Mouse (Mus musculus) ovary, postnatal 36 days (tissue): ENCODE data around the gene Pimreg.

Source experiments
- DNase-seq: peaks from one replicate; pipeline ENCODE4 v3.0.0; 2022; ENCODE audit warnings: low spot score, mixed read lengths

Pimreg gene

DNA sequence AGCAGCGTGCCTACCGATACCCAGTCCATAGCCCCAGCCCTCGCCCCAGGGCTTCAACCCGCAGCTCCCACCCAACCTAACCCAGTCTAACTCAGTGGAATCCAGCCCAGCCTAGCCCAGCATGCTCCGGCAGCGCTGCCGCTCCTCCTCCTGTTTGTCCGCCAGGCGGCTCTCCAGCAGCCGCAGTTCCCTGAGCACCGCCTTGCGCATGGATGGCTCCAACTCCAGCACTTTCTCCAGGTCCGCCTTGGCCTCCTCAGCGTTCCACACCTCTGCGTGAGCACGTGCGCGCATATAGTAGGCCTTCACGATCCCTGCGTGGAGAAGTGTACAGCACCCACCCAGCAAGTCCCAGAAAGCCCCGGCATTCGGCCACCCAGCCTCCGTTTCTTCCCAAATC lies 12.7 kb upstream of the Pimreg start:
- DNase-seq: peak; percentile 53

DNA sequence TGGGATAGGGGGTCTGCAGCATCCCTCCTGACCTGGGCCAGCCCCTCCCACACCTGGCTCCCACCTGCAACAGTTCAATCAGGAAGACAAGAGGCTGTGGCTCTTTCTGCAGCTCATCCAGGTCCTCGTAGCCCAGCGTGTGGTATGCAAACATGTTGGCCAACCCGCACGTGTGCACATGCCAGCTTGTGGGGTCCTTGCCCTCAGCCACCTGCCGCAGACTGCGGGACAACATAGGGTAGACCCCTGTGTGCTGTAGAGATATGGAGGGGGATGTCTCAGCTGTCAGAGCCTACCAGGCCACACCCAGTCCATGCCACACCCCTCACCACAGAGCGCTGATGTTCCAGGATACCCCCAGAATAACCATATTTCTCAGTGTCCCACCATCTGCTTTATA lies 10.5 kb upstream of the Pimreg start:
- DNase-seq: no peak

DNA sequence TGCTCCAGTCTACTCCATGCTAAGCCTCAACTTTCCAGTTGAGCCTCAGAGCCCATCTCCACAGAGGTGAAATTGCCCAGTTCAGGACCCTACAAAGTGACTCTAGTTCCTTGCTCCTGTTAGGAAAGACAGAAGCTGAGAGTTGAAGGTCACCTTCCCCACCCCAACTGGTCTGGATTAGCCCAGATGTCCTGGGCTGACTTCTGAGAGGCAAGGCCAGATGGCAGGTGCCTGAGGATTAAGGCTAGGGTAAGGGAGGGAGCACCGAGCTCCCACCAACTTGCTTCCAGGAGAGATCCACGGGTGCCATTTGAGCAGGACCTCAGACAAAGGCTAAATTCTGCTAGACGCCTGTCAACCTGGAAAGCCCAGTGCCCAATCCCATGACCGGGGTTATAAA lies 9.7 kb upstream of the Pimreg start:
- no peak for DNase-seq

DNA sequence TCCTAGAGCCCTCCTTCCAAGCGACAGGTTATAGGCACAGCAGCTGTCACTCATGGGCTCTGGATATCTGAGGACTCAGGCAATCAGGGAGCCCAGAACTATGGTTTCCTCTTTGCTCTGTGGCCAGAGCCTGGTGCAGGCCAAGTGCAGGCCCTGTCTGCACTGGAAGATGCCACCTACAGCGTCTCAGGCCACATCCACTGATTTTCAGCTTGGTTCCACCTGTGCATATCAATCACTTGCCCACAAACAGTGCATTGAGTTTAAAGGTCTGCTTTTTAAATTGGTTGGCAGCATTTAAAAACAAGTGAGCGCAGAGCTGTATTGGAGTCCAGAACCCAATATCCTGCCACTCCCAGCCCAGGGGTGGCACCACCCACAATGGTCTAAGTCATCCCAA lies 9.2 kb upstream of the Pimreg start:
- DNase-seq: no peak

DNA sequence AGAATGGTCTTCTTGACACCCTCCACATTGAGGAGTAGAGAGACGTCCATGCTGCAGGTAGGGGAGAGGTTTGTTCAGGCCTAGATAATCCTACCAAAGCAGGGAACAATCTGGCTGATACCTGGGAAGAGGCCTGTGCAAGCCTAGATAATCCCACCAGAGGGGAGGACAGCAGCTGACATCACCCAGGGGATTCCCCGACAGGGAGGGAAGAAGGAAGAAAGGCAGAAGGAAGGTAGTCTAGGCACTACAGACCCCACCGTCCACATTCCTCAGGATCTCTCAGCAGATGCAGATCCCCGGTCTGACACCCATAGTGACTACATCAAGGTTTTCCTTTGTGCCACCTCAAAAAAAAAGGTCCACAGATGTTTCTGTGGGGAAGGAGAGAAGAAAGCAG lies 4.4 kb upstream of the Pimreg start, which contains the start of gene Aipl1:
TSS of gene Aipl1 (minus strand) at position 101 of the 400 bp plus-strand sequence.
- DNase-seq: no peak

DNA sequence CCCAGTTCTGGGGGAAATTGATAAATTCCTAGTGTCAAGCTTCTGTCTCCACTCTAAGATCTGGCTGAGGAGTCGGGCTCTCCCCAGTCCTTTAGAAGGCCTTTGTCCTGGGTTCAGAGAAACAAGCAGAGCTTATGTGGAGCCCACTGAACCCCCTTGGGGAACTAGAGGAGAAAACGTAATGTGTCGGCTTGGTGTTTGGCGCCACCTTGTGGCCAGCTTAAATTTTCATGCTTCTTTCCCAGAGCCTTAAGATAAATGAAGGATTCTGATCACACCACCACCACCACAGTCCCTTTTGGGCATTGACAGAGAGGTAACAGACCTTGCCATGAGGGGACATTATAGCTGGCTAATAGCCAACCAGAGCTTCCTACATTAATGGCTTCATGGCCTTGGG lies 3.8 kb upstream of the Pimreg start:
- peak; percentile 59 for DNase-seq

DNA sequence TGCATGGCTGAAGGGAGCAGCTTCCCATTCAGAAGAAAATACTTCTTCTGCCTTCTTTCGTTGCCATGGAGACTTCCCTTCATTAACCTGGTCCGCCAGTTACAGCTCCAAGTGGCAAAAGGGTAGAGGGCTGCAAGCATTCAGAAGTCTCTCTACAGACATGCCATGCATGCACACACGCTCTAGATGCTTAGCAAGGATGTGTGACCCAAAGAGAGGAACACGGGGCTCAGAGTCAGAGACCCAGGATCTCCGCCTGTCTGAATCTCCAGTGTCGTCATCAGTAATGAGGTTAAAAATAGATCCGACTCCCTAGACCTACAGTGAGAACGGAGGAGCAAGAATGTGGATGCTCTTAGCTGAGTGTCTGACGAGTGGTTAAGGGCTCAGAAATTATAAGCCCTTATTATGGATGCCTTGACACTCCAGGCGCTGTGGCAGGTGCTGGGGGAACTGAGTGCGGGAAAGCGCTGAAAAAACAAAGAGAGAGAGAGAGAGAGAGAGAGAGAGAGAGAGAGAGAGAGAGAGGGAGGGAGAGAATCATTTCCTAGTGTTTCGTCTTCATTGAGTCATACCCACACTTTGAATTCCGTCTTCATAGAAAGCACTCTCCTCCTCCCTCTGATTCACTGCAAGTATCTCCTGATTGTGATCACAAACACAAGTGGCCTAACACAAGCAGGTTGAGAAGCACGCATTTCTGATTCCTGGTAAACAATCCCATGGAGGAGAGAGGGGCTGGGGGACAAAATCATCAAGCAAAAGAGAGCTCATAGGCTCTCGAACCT lies 2.0 kb upstream of the Pimreg start:
- DNase-seq: no peak

DNA sequence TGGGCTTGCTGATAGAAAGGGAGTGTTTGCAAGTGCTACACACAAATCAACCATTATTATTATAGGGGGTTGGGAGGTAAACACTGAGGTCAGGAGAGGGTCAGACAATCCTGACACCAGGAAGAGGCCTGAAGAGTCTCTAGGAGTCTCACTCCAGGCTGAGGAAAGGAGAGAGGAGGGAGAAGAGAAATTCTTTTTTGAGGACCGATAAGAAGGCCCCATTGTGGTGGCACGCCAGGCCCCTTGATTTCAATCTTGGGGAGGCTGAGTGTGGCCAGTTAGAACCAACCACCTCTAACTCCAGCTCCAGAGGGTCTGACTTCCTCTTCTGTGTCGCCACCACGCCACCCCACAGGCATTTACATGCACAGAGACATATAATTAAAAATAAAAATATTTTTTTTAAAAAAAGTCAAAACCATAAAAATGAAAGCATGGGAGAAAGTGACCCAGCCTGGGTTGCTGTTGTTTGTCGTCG lies 503 bp upstream of the Pimreg start:
- no peak for DNase-seq

DNA sequence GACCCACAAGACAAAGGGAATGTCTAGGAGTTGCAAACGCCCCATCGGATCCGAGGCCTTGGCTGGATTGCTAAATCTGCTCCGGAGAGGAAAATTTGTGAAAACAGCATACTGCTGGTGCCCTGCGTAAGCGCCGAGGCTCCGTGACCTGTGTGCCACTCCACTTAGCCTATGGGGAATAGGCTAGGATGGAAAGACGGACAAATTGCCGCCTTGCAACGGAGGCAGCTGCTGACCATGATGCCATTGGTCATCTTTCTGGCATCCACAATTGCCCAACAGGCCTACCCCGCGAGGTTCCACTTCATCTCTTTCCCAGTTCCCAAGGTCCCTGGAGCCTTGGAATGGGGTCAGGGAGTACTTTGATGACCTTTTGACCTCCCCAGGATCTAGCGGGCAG lies 799 bp downstream of the Pimreg start:
- no peak for DNase-seq

DNA sequence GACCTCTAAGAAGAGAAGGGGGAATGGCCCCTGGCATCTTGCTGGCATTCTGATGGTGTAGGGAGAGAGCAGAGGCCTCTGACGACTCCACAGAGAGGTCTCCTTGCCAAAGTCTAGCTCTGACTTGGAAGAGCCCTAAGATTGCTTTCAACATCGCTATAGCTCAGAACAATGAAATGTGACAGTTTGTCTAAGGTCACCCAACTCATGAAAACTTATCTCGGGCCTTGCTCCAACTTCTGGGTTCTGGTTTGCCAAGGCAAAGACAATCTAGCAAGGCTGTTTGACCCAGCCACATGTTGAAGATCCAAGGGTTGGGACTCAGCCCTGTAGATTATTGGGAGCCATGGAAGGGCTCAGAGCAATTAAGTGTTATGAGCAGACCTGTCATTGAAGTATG lies 2.4 kb downstream of the Pimreg start:
- no peak for DNase-seq

DNA sequence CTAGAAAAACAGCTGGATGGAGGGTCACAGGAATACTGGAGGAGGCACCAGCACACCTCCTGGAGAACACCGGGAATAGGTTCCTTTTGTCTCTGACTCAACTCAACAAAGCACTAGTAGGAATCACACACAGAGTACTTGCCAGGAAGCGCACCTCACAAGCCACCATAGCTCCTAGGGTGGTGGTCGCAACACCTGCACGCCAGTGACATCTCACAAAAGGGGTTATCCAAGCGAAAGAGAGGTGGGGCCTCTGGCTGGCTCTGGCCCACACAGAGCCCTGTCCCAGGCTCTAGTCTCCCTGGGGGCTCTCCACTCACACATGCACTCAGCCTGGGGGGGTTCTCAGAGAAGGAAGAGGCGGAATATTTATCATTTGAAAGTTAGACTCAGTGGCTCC lies 6.9 kb downstream of the Pimreg start:
- no peak for DNase-seq

DNA sequence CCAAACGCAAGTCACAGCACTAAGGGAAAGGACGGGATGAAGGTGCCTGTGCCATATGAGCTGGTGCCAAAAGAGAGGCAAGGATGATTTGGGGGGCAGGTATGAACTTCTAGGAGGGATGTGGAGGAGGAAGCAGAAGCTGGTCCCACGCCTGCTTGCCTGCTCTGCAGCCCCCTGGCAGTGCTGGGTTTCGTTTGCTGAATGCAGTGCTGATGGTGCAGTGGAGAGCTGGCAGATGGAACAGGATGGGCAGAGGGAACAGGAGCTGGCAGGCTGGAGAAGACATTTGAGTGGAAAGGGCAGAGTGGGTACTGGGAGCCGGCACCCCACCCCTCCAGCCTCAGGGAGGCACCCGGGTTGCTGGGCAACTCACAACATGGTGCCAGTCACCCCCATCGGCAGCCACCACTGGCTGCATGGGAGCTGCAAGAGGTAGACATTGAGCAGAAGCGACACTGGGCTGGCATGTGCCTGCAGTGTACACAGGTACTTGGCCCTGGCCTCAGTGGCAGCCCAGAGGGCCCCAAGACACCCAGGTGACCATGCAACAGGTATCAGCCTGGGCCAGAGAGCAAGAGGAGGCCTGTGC lies 7.4 kb downstream of the Pimreg start:
- no peak for DNase-seq

DNA sequence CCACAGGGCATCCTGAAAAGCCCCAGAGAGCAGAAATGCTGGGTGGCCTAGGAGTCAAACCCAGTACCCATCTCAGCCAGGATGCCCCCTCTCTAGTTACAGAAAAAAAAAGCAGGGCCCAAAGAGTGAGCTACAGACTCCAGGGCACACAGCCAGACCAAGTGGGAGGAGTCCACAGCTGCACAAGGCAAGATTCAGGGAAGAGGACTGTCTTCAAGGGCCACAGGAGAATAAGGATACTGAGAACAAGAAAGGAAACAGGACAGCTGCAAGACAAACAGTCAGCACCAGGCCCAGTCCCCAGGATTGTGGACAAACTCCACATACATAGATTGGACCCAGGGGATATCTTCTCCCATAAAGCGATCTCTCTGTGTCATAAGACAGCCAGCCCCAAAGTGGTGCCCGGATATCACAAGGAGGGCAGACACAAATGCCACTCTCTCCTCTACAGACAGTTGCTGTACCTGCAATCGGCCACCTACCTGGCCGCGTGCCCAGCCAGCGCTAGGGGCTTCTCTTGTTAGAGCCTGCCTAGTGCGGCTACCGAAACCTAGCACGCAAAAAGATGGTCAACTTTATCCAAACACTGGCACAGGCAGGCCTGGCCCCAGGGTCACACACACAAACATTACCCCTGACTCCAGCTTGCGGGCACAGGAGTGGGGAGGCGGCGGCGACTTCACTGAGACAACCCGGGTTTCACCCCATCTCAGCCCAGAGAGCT lies 8.5 kb downstream of the Pimreg start:
- peak; percentile 12 for DNase-seq

DNA sequence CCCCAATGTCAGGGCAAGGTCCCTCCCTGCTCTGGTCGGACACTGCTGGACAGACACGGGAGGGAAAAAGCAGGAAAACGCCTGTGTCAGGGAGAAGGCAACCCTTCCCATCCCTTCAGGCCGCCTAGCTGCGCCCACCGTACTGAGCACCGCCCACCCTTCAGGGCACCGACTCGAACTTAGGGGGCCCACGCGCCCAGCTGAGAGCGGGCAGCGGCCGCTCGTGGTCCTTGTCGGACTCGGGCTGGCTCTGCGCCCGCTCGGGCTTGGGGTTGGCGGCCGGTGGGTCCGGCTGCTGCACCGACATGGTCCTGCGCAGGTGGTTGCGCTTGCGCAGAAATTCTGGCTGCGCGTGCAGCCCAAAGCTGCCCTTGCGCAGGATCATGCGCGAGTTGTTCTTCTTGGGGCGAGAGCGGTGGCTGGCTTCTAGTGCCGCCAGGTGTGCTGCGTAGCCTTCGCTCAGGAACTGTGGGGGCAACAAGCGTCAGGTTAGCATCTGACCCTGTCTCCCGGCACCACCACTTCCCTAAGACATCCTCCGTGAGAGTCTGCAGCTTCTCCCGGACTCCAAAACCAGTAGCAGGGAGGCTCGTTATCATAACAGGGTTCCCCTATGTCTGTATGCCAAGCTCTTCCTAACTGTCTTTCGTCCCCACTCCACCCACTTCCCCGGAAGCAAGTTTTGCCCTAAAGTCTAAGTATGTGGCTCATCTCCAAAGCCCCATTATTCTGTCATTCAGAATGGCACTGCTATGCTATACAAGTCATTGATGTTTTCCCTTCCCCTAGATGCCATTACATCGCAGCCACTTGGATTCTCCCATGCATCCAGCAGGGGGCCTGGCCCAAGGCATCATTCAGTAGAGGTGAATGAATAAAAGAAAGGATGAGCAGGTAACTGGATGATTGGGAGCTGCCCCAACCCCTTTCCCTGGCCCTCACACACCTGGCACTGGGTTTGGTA lies 9.3 kb downstream of the Pimreg start:
- DNase-seq: peak; percentile 27

DNA sequence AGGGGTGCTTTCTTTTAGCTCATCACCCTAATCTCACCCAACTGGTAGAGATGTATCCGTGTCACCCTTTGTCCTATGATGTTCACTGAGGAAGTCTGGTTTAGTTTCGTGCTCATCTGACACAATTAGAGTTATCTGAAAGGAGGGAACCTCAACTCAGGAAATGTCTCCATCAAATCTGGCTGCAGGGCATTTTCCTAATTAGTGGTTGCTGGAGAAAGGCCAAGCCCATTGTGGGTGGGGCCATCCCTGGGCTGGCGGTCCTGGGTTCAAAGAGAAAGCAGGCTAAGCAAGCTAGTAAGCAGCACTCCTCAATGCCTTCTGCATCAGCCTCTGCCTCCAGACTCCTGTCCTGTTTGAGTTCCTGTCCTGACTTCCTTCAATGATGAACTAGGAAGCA lies 10.4 kb downstream of the Pimreg start:
- DNase-seq: no peak

DNA sequence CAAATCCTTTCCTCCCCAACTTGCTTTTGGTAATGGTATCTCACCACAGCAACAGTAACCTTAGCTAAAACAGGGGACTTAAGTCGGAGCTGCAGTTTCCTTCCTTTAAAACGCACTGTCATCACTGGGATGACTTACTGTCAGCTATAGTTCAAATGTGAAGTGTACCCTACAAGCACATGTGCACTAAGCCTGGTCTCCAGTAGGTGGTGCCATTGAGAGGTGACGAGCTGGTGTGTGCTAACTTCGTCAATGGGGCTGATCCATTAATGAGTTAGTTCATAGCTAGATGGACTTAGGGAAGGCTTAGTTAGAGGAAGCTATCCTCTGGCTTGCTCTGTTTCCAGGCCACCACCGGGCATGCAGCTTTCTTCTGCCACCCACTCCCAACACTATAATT lies 10.8 kb downstream of the Pimreg start:
- DNase-seq: peak; percentile 63

DNA sequence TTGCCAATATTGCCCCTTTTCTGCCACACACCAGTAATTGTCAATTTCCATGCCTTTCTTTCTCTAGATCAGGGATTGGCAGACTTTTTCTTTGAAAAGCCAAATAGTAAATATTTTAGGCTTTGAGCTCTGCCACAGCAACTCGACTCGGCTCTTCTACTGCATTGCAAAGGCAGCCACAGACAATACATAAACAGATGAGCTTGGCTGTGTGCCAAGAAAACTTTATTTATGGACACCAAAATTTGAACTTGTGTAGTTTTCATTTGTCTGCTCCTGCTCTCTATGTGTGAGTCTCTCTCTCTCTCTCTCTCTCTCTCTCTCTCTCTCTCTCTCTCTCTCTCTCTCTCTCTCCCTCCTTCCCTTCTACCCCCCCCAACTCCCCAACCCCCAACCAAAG lies 13.3 kb downstream of the Pimreg start:
- DNase-seq: no peak

DNA sequence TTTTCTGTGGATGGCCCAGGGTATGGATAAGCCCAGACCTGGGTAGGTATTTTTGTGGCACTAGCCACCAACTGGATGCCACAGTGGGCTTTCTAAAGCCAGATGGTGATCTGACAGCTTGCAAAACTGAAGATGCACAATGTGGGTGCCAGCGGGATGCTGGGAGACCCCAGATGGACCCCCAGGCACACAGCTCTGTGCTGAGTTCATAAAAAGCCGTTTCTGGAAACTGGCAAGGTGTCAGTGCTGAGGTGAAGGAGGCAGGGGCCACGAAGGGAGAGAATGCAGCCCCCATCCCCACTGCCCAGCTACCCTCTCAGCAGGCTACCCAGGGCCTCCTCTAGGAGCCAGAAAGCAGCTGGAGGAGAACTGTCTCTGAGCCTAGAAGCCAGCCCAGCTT lies 15.3 kb downstream of the Pimreg start:
- DNase-seq: no peak

DNA sequence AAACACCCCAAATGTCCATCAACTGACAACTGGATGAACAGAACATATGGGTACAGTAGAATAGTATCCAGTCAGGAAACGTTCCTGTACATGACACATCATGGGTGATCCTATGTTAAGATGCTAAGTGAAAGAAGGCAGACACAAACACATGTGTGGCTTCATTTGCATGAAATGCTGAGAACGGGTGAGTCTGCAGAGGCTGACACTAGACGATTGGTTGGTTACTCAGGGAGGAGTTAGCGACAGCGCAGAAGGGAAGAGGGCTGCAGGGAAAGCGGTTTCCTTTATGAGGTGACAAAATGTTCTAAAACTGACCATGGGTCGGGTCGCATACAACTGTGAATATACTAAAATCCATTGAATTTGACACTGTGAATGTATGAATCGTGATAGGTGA lies 18.6 kb downstream of the Pimreg start:
- no peak for DNase-seq

DNA sequence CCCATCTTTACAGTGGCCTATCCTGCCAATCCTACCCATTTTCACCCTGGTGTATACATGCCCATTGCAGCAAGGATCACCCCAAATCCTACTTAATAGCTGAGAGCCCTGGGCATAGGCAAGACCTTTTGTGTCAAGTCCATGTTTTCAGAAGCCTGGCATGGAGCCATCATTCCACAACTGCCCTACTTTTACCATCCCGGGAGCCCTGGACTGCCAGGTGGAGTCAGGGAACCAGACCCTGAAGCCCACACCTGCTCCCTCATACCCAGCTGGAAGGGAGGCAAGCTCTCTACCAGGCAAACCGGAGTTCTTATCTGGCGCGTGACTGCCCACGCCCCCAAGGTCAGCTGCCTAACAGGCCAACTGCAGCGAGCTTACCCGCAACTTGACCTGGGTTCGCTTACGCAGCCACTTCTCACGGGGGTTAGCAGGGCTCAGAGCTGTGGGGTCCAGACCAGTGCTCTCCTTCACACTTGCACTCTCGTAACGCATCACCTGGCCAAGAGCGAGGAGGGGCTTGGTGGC lies 19.3 kb downstream of the Pimreg start:
- DNase-seq: no peak

DNA sequence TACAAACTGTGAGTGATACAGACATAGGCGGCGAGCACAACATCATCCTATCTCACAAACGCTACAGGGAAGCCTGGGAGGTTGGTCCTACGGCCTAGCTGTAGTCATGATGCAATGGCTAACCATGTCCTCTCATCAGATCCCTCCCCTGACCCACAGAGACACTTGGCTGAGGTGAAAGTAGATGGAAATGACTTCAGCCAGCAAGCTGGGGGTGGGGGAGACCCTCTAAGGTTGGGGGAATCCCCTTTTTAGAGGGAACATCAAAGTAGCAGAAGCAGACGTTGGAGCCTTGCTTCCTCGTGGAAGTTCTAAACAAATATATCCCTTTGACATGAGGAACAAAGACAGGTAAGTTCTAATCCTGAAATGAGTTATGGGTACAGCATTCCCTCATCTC lies 22.6 kb downstream of the Pimreg start:
- no peak for DNase-seq

DNA sequence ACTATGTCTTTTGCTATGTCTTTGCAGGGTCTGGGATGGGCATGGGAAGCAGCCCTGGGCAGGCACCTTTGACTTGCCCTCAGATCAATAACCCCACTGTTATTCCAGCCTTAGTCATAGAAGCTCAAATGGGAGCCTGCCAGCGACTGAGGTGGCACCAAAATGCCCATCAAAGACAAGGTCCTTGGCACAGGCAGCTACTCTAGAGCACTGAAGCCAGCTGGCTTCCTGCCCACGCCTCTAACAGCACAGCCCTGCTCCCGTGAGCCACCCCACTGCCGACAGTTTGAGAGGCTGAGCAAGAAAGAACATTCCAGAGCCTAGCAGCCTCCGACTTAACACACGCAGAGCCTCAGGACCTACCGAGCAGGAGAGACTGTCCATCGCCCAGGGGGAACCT lies 23.3 kb downstream of the Pimreg start:
- peak; percentile 35 for DNase-seq
